Mouse (Mus musculus) T-helper 1 cell (primary cell): ENCODE measurements at regions not wholly inside any gene's neighbourhood (a gene's known extent, or its start where the extent isn't known, plus 50 kb on each side); places are given as distances from the start of the nearest gene placed in this dataset.

Experiments used
- in situ Hi-C: fragments of 300-600 bp; cut with MboI, MseI; formaldehyde crosslinking; loops from one replicate; pipeline ENCODE4 v1.15.1; 2025; ENCODE audit warnings: high pct_unique_total_duplicates

GRCm38 (mm10) chr6:100923070-100923469, 89.6 kb downstream of the Ppp4r2 start:
- in situ Hi-C loops: no loop called here

DNA sequence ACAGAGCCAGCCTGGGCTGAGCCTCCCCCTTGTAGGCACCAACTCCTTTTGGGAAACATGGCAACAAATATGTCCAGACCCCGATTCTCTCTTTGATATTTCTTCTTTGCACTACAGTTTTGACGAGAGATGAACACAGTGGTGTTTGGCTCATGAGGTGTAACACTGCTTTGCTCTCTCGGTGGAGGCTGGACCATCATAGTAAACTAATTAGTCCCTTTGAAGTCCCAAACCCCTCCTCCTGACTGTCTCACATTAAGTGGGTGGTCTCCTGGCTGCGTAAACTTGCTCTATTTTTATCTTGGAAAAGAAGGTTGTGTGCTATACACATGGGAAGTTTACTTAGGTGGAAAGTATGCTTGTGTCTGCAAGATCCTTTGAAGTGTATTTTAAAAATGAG, 90.3 kb downstream of the Ppp4r2 start:
- in situ Hi-C loops: no loop called here

- in situ Hi-C loops: no loop called here
Measured at GRCm38 (mm10) chr6:100928791-100929758, 95.7 kb downstream of the Ppp4r2 start.

GRCm38 (mm10) chr6:100929759-100930358, 96.4 kb downstream of the Ppp4r2 start:
- in situ Hi-C loops: no loop called here

DNA sequence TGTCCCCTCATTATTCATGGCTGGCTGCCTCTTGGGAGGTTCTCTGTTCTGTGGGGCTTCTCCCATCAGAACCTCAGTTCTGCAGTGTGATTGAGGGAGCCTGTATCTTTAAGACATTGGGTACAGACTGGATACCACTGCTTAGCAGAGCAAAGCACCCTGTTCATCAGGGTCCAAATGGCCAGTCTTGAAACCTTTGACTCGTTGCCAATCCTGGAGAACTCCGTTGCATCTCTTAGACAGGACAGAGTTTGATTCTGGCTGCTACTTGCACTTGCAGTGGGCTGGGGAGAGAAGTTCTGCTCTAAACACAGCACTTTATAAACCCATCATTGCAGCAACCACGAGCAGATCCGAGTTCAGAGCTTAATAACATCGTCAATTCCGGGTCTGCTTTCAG, 97.3 kb downstream of the Ppp4r2 start:
- in situ Hi-C loops: no loop called here

- in situ Hi-C loops: no loop called here
Measured at GRCm38 (mm10) chr6:100934424-100934823, 101.0 kb downstream of the Ppp4r2 start.

GRCm38 (mm10) chr6:100937802-100938201, 104.4 kb downstream of the Ppp4r2 start:
- in situ Hi-C loops: no loop called here

DNA sequence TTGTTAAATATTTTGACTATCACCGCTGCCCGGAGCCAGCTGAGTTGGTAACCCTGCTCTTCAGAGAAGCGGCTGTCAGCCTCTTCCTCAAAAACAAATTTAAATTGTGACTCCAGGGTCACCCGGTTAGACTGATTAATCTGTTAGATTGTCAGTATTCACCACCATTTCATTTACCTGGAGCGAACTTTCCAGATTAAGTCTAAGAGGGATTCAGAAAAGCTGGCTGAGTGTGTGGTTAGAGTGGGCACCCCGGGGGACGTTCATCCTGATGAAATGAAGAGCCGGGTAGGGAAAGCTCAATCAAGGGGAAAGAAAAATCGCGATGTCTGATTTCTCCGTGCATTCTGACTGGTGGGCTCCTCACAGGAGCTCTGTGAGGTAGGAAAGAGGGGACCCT, 105.0 kb downstream of the Ppp4r2 start:
- in situ Hi-C loops: no loop called here

GRCm38 (mm10) chr6:100939042-100939441, 105.6 kb downstream of the Ppp4r2 start:
- in situ Hi-C loops: no loop called here

DNA sequence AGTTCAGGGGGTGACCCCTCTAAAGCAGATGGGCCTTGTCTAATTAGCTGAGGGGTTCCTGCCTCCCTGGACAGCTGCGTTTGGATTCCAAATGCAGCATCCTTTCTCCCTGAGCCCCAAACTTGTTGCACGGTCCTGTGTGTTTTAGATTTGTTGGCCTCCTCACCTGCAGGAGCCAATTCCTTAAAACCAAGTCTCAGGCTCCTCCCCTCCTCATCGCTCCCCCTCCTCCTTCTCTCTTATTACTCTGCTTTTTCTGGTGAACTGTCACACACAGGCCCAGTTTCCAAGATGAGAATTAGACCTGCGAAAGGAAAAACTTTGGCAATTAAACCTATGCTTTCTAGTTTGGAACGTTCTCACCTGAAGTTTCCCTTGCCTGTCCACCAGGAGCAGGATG, 106.3 kb downstream of the Ppp4r2 start:
- in situ Hi-C loops: no loop called here

DNA sequence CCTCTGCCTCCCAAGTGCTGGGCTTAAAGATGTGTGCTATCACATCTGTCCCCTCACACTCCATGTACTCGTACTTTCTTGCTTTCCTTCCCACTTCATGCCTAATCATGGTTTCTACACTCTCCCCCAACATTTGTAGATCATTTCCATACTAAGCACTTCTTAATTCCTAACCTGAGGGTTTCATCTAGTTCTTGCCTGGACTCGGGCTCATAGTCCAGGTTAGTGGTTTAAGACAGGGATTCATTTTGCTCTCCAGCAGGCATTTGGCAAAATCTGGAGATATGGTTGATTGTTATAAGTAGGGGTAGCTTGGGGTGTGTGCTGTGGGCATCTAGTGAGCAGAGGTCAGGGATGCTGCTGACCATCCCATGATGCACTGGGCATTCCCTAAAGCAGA, 108.3 kb downstream of the Ppp4r2 start:
- in situ Hi-C loops: no loop called here

- in situ Hi-C loops: no loop called here
Measured at GRCm38 (mm10) chr6:100942956-100943355, 109.5 kb downstream of the Ppp4r2 start.

- in situ Hi-C loops: no loop called here
Measured at GRCm38 (mm10) chr6:100945796-100946195, 112.4 kb downstream of the Ppp4r2 start.

DNA sequence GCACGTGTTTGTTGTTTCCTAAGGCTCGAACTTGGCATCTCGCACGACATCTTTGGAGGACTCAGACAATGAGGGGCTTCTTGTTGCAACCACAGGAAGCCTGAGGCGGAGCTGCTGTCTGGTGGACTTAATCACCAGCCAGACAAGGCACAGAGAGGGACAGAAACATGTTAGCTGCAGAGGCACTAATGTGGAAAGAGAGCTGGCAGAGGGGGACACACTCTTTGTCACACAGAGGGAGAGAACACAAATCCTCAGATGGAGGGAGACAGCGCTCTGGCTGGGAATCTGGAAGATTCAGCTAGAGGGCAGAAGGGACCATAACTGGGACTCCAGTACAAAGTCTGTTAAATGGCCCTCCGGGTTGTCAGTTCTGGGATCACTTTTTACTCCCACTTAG, 114.9 kb downstream of the Ppp4r2 start:
- in situ Hi-C loops: no loop called here

DNA sequence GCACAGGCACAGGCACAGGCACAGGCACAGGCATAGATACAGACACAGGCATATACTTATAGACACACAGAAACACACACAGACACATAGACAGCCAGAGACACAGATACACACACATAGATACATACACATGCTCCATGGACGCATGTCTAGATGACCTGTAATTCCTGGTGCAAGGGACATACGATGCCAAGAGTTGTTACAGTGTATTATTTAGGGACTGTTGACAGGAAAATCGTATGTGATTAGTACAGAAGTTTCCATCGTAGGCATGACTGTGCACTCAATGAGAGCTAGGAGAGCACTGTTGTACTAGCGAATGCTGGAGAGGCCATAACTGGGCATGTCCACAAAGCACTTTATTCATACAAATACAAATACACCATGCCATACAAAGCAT, 118.2 kb downstream of the Ppp4r2 start:
- in situ Hi-C loops: no loop called here

DNA sequence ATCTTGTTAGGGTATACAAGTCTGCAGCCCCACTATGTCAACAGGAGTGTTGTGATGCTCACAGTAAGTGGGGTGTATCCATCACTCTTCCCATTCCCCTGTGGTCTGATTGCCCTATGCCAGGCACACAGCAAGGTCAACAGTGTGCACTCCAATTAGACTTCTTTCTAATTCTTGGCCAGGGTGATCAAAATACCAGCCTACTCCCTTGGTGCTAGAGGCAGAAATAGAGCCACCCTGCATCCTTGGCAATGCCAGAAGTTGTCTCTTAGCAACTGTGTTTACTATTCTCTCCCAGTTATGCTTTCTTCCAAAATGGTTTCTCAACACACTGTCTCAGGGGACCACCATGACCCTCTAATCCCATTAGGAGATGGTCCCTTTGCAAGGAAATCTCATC, 119.0 kb downstream of the Ppp4r2 start:
- in situ Hi-C loops: no loop called here

DNA sequence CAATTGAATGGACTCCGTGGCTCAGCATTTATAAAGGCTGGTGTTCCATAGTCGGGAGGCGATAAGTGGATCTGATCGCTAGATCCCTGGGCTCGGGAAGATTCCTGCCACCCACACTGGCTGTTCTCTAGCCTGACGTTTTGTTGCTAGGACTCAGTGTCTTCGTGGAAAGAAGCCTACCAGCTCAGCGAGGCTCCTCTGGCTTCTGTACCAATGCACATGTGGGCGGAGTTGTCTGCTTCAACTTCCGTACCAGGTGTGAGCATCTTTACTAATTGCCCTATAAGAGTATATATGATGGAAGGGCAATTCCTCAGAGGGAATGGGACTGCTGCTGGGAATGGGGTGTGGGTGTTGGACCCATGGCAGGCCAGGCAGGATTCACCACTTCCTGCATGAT, 121.1 kb downstream of the Ppp4r2 start:
- in situ Hi-C loops: no loop called here

DNA sequence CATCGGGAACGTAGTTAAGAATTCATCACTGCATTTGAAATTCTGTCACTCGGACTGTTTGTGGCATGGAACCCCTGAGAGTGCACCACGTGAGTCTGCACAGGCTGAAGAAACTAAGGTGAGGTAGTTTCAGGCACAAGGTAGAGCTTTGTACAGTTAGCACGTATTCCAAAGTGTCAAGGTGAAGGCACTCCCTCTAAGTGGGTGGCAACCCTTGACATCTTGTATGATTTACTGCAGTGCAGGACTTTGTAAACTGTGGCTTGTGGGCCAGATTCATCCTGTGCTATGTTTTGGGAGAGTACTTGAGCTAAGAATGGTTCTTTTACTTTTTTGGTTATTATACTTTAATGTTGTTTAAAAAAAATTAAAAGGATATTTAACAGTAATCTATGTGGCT, 133.1 kb downstream of the Ppp4r2 start:
- in situ Hi-C loops: no loop called here

- in situ Hi-C loops: no loop called here
Measured at GRCm38 (mm10) chr6:100968080-100968856, 134.8 kb downstream of the Ppp4r2 start.

- in situ Hi-C loops: no loop called here
Measured at GRCm38 (mm10) chr6:100968960-100969359, 135.5 kb downstream of the Ppp4r2 start.

DNA sequence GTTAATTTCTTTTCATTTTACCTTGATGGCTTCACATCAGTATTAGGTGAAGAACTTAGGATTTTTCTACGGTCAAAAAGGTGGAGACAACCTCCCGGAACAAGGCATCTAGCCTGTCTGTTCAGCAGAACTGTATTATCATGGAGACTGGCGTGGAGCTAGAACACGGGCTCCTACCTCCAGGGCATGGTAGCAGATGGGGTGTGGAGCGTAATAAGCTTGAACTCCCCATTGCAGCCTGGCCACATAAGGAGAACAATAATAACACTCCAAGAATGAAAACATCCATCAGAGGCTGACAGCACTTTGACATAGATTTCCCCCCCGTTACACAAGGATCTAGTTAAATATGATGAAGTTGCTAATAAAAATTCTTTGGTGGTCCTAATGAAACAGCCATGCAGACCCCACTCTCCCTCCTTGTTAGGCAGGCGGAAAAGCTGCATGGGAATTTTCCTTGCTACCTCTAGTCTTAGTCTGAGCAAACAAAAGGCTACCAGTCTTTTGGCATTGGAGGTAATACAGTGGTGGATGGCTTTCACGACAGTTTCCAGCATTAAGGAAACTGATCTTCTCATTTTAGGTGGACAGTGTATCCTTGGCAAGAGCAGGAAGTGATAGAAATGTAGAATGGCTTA, 137.5 kb downstream of the Ppp4r2 start:
- in situ Hi-C loops: no loop called here

DNA sequence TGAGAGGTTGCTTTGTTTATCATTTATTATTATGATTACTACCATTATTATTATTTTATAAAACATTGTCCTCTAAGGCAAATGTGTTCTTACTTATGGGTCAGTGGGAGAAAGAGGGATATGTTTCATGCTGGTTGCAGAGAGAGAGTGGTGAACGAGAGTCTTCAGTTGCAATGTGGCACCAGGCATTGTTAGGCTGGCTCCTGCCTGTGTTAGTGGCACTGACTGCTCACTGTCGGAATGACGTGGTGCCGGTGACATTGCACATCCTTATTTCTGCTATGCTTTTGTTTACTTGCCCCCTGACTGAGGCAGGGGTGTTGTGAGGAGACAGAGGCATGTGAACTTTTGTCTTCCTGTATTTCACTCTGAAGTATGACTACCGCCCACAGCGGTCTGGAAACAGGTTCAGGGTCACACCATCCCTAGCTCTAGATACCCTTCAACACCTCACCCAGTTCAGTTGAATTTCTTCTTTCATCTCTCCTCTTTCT, 138.1 kb downstream of the Ppp4r2 start:
- in situ Hi-C loops: no loop called here
